Mouse (Mus musculus) neural tube, embryonic 14.5 days (tissue): ENCODE measurements at regions not wholly inside any gene's neighbourhood (a gene's known extent, or its start where the extent isn't known, plus 50 kb on each side); places are given as distances from the start of the nearest gene placed in this dataset.

Experiments
- ATAC-seq: fragments of 200-750 bp; cut with Nextera tagmentation; 2 replicates; pipeline ENCODE4 v1.8.0; 2017; ENCODE audit warnings: low read depth, mild to moderate bottlenecking, moderate TSS enrichment, moderate library complexity
- H3K27ac ChIP-seq: fragments of 300-500 bp; sonication (generic); 2 replicates; pipeline ENCODE4 v1.5.1; 2014; ENCODE audit warnings: low read depth, mild to moderate bottlenecking, control low read depth, low read length, moderate library complexity, mixed read lengths
- H3K27me3 ChIP-seq: fragments of 300-500 bp; sonication (generic); 2 replicates; pipeline ENCODE4 v1.6.1; 2014; ENCODE audit warnings: low read length; ENCODE audit not compliant: control insufficient read depth, insufficient read depth
- H3K36me3 ChIP-seq: fragments of 300-500 bp; sonication (generic); 2 replicates; pipeline ENCODE4 v1.6.1; 2014; ENCODE audit warnings: low read length, mixed read lengths; ENCODE audit not compliant: control insufficient read depth, insufficient read depth
- H3K4me1 ChIP-seq: fragments of 300-500 bp; sonication (generic); 2 replicates; pipeline ENCODE4 v1.6.1; 2014; ENCODE audit warnings: low read length; ENCODE audit not compliant: control insufficient read depth, insufficient read depth
- H3K4me2 ChIP-seq: fragments of 300-500 bp; sonication (generic); 2 replicates; pipeline ENCODE4 v1.6.1; 2014; ENCODE audit warnings: mild to moderate bottlenecking, low read depth, low read length, control low read depth
- H3K4me3 ChIP-seq: fragments of 300-500 bp; sonication (generic); 2 replicates; pipeline ENCODE4 v1.5.1; 2014; ENCODE audit warnings: low read depth, low read length, control low read depth, mixed read lengths
- H3K9ac ChIP-seq: fragments of 300-500 bp; sonication (generic); replicated peaks from 2 replicates; pipeline ENCODE4 v1.6.1; 2014; ENCODE audit warnings: low read depth, mild to moderate bottlenecking, control low read depth, low read length, mixed read lengths
- H3K9me3 ChIP-seq: fragments of 300-500 bp; sonication (generic); 2 replicates; pipeline ENCODE4 v1.6.1; 2016; ENCODE audit warnings: low read length; ENCODE audit not compliant: control insufficient read depth
- WGBS: fragments of 180-500 bp; shearing (Covaris S2); extraction: QIAGEN DNeasy Blood & Tissue Kit; methylation state at CpG from one replicate; pipeline ENCODE4 v1.1.7; 2014; 5-methylcytosine and 5-hydroxymethylcytosine counted together

DNA sequence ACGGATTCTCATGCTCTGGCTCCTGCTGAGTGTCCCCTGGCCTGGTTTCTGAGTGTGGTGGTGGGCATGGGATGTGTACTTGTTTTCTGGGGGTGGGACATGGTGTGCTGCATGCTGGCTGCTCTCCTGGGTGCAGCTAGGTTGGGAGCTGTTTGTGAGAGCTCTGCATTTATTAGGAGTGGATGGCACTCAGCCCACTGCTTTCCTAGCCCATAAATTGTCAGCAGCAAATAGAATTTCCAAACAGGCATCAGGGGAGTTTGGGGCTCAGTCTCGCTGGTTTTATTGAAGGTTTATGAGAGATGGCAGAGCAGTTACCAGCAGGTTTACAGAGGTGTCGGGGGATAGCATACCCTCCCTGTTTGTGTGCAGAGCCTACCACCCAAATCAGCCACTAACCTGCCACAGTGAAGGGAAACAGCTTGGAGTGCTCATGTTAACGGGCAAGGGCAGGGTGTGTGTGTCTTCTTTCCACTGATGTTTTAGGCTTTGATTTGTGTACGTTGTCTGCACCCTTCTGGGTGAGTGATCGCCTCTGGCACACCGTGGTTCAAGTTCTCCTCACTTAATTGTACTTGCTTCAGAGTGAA lies 372.6 kb downstream of the Eipr1 start:
- H3K4me1 ChIP-seq, result peaks cover 28% of the 10 kb centered on the region
- H3K36me3 ChIP-seq, result no peaks in the 10 kb centered on the region
- H3K4me3 ChIP-seq, result no peak overlapping the region
- no peak overlapping the region for H3K9ac ChIP-seq
- H3K4me2 ChIP-seq, result no peak overlapping the region
- H3K9me3 ChIP-seq, result no peaks in the 10 kb centered on the region
- H3K27me3 ChIP-seq, result no peaks in the 10 kb centered on the region
- WGBS, result 22% methylated on average over 7 of the region's 7 CpGs
- peak; percentile 73 for ATAC-seq
- H3K27ac ChIP-seq, result peak overlapping the region; percentile 85

DNA sequence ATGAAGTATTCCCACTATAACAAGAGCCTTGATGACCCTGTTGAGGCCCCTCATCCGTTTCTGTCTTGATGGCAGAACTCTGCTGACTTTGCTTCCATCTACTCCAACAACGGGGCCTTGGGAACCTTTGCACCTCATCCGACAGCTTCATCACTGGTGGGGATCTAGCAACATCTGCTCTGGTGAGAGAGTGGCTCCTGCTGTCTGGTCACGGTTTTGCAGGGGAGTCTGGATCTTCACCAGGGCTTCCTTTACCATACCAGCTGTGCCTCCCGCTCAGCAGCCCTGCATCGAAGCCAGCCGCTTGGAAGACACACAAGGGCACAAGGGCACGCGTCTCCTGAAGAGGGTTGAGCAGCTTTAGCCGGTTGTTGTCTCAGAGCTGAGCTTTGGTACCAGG lies 377.2 kb downstream of the Eipr1 start:
- H3K27ac ChIP-seq, result no peak overlapping the region
- peak; percentile 72; the same call in 1 of the 2 replicates for ATAC-seq
- no peaks in the 10 kb centered on the region for H3K27me3 ChIP-seq
- no peak overlapping the region for H3K4me2 ChIP-seq
- WGBS, result 36% methylated on average over 10 of the region's 10 CpGs
- H3K9me3 ChIP-seq, result no peaks in the 10 kb centered on the region
- no peak overlapping the region for H3K9ac ChIP-seq
- no peaks in the 10 kb centered on the region for H3K36me3 ChIP-seq
- peaks cover 18% of the 10 kb centered on the region for H3K4me1 ChIP-seq
- H3K4me3 ChIP-seq, result no peak overlapping the region

DNA sequence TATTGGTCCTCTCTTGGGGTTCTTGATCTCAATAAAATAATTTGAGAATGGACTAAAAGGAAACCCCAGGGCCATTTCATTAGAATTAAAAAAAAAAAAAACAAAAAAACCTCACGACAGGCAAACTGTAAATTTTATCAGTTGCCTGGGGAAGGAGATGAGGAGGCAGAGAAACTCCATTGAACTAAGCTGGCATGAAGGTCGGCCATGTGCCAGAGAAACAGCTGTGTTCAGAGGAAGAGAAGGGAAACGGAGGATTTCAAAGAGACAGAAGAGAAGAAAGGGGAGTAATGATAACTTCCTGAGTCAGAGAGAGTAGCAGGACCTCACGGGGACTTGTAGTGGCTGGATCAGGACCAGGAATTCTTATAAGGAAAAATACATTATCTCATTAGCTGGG lies 377.7 kb downstream of the Eipr1 start:
- Histone ChIP-seq H3K9ac (no peak overlapping the region), H3K4me3 (no peak overlapping the region), H3K27me3 (no peaks in the 10 kb centered on the region), H3K9me3 (no peaks in the 10 kb centered on the region), H3K4me1 (peaks cover 14% of the 10 kb centered on the region), H3K36me3 (no peaks in the 10 kb centered on the region), H3K27ac (no peak overlapping the region), H3K4me2 (no peak overlapping the region)
- 24% methylated on average over 4 of the region's 4 CpGs for WGBS
- 0 out of 2 replicates have a peak, but pooled peaks have one; percentile 12 for ATAC-seq

DNA sequence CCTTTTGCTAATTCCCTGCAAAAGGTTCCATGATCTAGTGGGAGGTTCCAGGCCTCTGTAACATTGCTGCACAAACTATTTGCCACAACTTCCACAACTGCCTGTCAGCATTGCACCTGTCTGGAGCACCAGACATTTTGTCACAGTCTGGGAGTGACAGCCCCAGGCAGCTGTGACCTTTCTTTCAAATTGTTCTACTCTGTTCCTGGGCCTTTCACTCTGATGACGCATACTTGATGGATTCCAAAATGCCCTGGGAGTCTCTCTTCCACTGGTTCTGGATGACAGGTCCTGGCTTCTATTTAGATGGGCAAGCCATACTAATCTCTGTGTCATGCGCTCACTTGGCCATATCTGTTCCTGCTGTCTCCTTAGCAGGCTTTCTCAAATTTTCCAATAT lies 382.7 kb downstream of the Eipr1 start:
- 87% methylated on average over 2 of the region's 2 CpGs for WGBS
- Histone ChIP-seq H3K27ac (no peak overlapping the region), H3K4me2 (no peak overlapping the region)

DNA sequence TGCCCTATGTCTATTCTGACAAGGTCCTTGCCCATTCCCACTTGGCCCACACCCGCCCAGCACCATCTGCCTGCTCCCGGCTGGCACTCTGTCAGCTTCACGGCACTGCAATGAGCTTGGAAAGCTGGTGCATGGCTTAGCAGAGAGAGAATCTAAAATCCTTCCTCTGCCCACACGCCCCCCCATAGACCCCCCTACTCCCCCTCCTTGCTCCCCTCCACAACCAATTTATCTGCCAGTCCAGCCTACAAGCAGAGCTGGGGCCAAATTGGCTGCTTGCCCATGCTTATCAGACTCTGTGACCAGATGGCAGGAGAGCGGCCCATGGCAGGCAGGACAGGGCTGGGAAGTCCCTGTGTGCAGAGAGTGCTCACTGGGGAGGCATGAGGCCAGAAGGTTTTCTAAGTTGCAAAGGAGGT lies 385.3 kb downstream of the Eipr1 start:
- Histone ChIP-seq H3K4me1 (peaks cover 19% of the 10 kb centered on the region), H3K27ac (peak overlapping the region; percentile 49; the same call in 1 of the 2 replicates), H3K4me2 (no peak overlapping the region), H3K9me3 (no peaks in the 10 kb centered on the region), H3K27me3 (no peaks in the 10 kb centered on the region), H3K4me3 (no peak overlapping the region), H3K36me3 (no peaks in the 10 kb centered on the region), H3K9ac (no peak overlapping the region)
- WGBS, result 33% methylated on average over 5 of the region's 5 CpGs
- peak; percentile 68 for ATAC-seq

More for the DNA sequence above, 382.7 kb downstream of the Eipr1 start:
- H3K27me3 ChIP-seq, result no peaks in the 10 kb centered on the region
- peaks cover 6% of the 10 kb centered on the region; the same call in 1 of the 2 replicates for H3K4me1 ChIP-seq
- no peaks in the 10 kb centered on the region for H3K36me3 ChIP-seq
- H3K9me3 ChIP-seq, result no peaks in the 10 kb centered on the region
- no peak overlapping the region for H3K9ac ChIP-seq
- no peak overlapping the region for H3K4me3 ChIP-seq
- ATAC-seq, result no peak

DNA sequence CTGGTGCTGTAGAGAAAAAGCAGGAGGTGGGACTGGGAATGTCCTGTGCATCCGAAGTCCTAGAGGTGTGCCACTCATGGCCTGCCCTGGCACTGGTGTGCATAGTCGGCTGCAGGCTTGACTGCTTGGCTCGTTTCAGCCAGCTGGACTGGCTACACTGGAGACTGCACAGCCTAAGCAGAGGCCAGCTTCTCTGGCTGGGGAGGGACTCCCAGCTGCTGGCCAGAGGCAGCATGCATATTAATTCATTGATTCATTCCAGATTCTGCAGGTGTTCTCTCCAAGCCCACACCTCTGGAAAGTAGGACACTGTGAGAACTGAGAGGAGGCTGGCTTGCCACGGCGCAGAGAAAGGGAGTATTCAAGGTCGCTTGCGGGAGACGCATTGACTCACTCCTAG lies 385.9 kb downstream of the Eipr1 start:
- H3K4me2 ChIP-seq, result no peak overlapping the region
- no peaks in the 10 kb centered on the region for H3K36me3 ChIP-seq
- H3K4me1 ChIP-seq, result peaks cover 20% of the 10 kb centered on the region
- no peak overlapping the region for H3K9ac ChIP-seq
- WGBS, result 61% methylated on average over 8 of the region's 8 CpGs
- H3K9me3 ChIP-seq, result no peaks in the 10 kb centered on the region
- peak; percentile 33; the same call in 1 of the 2 replicates for ATAC-seq
- H3K27ac ChIP-seq, result peak overlapping the region; percentile 49
- no peak overlapping the region for H3K4me3 ChIP-seq
- no peaks in the 10 kb centered on the region for H3K27me3 ChIP-seq

DNA sequence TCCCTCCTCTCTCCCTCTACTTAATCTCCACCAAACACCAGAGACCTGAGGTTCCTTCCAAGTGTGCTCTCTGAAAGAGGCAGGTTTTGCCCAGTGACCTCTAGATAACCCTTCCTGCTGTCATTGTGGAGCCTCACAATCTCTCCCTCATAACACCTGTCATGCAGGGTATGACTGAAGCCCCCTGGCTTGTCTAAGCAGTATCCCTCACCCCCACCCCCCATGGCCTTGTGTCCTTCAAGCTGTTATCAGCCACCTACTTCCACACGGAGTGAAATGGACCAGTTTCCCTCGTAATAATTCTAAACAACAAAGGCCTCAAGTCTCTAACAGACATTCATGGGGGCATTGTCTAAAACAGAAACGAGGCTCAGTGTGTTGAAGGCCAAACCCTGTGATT lies 387.6 kb upstream of the Myt1l start:
- 13% methylated on average over 3 of the region's 3 CpGs for WGBS

DNA sequence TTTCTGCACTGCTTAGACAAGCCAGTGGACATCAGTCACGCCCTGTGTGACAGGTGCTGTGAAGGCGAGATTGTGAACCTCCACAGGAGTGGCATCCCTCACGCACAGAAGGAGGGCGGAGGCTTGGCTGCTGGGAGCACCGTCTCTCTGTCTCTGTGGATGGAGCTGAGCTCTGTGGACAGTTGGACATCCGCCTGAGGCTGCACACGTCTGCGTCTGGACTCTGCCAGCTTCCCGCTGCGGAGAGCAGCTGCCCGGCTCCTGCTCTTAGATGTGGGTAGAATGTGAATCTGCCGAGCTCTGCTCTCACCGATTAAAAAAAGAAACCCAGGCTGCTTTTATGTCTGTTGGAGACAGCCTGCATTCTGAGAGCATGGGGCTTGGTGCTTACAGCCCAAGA lies 387.1 kb upstream of the Myt1l start:
- H3K36me3 ChIP-seq, result no peaks in the 10 kb centered on the region
- peak overlapping the region; percentile 18; the same call in 1 of the 2 replicates for H3K9ac ChIP-seq
- ATAC-seq, result peak; percentile 68
- no peak overlapping the region for H3K4me3 ChIP-seq
- H3K4me2 ChIP-seq, result no peak overlapping the region
- H3K4me1 ChIP-seq, result peaks cover 20% of the 10 kb centered on the region
- H3K27ac ChIP-seq, result peak overlapping the region; percentile 69
- 21% methylated on average over 13 of the region's 13 CpGs for WGBS
- H3K9me3 ChIP-seq, result no peaks in the 10 kb centered on the region
- no peaks in the 10 kb centered on the region for H3K27me3 ChIP-seq

More for the DNA sequence above, 387.6 kb upstream of the Myt1l start:
- Histone ChIP-seq H3K4me2 (no peak overlapping the region), H3K4me3 (no peak overlapping the region), H3K4me1 (peaks cover 20% of the 10 kb centered on the region), H3K9ac (0 out of 2 replicates have a peak overlapping the region, but pooled peaks have one; percentile 18), H3K9me3 (no peaks in the 10 kb centered on the region), H3K36me3 (no peaks in the 10 kb centered on the region), H3K27ac (peak overlapping the region; percentile 39; the same call in 1 of the 2 replicates), H3K27me3 (no peaks in the 10 kb centered on the region)
- ATAC-seq, result no peak

DNA sequence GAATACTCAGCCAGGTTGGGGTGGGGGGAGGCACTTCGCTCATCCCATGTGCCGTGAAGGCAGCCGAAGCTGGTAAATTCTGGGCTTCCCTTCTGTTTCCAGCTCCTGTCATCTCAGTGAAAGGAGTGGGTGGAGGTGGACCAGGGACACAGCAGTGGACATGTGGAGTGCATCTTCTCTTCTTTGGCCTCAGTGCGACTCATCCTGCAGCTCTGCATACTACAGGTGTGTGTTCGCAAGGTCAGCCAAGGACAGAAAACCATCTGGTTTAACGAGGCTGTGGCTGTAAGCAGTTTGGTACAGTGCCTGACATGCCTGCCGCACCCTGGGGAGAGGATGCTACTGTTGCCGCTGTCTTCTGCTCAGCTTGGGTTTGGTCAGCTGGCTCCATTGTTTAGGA lies 386.3 kb upstream of the Myt1l start:
- H3K27me3 ChIP-seq, result no peaks in the 10 kb centered on the region
- H3K9ac ChIP-seq, result 0 out of 2 replicates have a peak overlapping the region, but pooled peaks have one; percentile 18
- no peak overlapping the region for H3K4me3 ChIP-seq
- H3K27ac ChIP-seq, result peak overlapping the region; percentile 69
- H3K9me3 ChIP-seq, result no peaks in the 10 kb centered on the region
- H3K4me1 ChIP-seq, result peaks cover 17% of the 10 kb centered on the region
- peak; percentile 1; the same call in 1 of the 2 replicates for ATAC-seq
- H3K36me3 ChIP-seq, result no peaks in the 10 kb centered on the region
- WGBS, result 60% methylated on average over 8 of the region's 8 CpGs
- no peak overlapping the region for H3K4me2 ChIP-seq
